Mouse (Mus musculus) megakaryocyte progenitor cell, adult 5-6 weeks (primary cell): ENCODE results near the gene Prrc2a. TPM values are rescaled to one million over a fixed set of nuclear protein-coding genes. Genes with fewer than 3 reads are reported as not detected.

ENCODE experiments used
- ATAC-seq: replicated peaks from 2 replicates; pipeline ENCODE4 v1.8.0; 2016; ENCODE audit warnings: mild to moderate bottlenecking, moderate TSS enrichment, inconsistent platforms; ENCODE audit not compliant: poor library complexity
- total RNA-seq, 2 experiments: library from RNA; stranded (forward) in 1 of 2; stranded (reverse) in 1 of 2; fragments of 157-497, 149-512 nt in 1 of 2; fragments of 200-1000 nt in 1 of 2; gene quantifications; 2 replicates each; pipeline versions ENCODE4 v1.2.3 to v1.2.4; 2015 to 2017

The Prrc2a gene
- 228 and 262 TPM in 2 replicates for total RNA-seq (2015)
- total RNA-seq (2017) = 59.6 and 63.9 TPM in 2 replicates

DNA sequence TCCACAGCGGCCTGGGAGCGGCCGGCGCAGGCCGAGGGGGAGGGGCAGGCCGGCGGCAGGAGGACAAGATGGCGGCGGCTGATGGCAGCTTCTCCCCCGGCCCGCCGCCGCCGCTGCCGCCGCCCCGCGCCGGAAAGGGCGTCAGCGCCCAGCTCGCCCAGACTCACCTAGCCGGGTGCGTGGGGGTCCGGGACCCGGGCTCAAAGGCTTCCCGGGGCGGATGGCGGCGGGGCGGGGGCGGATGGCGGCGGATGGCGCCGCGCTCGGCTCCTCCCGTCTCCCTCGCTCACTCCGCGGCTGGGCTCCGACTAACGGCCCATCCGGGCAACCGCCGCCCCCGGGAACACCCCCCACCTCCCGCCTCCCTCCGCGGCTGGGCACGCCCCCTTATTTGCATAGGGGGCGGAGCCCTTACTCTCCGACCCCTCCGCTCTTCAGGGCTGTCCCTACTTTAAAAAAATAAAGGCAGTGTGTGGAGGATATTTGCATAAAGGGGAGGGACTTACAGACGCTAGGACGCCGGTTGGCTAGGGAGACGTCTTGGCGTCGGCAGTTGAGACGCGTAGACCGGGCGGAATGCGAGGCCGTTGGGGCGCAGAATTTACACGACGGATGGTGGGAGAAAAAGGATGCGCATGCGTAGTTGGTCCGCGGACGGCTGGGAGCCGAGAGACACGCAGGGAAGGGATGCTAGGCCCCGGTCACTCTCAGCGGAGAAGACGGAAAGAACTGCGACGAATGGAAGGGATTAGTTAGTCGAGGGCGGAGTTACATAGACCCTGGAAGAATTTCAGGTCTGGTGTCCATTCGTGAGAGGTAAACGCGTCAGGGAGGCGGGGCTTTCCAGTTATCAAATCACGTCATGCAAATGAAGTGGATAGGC lies at the start of gene Prrc2a:
Gene Prrc2a, minus strand, starts transcription at position 330 of the 883 bp plus-strand sequence.
- peak; percentile 85 for ATAC-seq

- ATAC-seq = no peak
Observed at GRCm38 (mm10) chr17:35213071-35213470, 48.4 kb upstream of the Prrc2a start.

GRCm38 (mm10) chr17:35210593-35210992 lies 45.9 kb upstream of the Prrc2a start:
- no peak for ATAC-seq

DNA sequence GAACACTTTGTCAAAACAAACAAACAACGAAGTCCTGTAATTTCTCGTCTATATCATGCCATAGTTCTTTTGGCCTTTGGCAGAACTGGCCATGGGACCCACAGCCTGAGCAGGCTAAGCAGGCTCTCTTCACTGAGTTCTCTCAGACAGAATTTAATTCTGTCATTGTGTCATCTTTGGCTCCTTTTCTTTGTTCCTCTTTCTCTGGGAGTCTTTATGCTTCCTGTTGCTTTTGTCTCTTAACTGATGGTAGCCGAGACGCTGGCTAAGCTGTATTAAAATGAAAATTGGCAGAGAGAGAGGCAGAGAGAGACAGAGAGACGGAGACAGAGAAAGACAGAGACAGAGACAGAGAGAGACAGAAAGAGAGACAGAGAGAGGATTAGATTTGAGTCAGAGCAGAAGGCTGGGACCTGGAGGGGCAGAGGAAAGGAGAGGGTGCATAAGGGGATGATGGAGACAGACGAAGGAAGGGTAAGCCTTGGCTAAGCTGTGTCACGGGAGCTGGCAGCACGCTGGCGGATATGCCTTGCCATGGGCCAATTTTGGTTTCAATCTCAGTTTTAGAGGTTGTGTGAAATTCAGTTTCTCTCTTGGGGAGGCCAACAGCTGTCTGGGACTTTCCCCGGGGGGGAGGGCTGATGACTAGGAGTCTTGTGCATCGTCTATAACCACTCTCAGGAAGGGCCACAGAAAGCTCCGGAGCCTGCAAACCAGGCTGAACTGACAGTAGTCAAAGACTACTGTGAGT lies 45.3 kb upstream of the Prrc2a start:
- peak; percentile 65 for ATAC-seq

GRCm38 (mm10) chr17:35205380-35205769 lies 40.7 kb upstream of the Prrc2a start:
- ATAC-seq = no peak

- no peak for ATAC-seq
Observed at GRCm38 (mm10) chr17:35204494-35205379, 40.0 kb upstream of the Prrc2a start, which contains the start of gene Lta. Gene Lta, minus strand, starts transcription at chr17:35205351.

GRCm38 (mm10) chr17:35202442-35202841 lies 37.7 kb upstream of the Prrc2a start:
- ATAC-seq = no peak

DNA sequence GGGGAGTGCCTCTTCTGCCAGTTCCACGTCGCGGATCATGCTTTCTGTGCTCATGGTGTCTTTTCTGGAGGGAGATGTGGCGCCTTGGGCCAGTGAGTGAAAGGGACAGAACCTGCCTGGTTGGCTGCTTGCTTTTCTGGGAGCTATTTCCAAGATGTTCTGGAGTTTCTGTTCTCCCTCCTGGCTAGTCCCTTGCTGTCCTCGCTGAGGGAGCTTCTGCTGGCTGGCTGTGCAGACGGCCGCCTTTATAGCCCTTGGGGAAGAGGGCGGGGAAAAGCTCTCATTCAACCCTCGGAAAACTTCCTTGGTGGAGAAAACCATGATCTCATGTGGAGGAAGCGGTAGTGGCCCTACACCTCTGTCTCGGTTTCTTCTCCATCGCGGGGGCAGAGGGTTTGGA lies 37.1 kb upstream of the Prrc2a start, which contains the start of gene Tnf:
Gene Tnf, minus strand, starts transcription at position 221 of the 400 bp plus-strand sequence.
- peak; percentile 56 for ATAC-seq

GRCm38 (mm10) chr17:35201128-35201527 lies 36.4 kb upstream of the Prrc2a start:
- no peak for ATAC-seq

- ATAC-seq = peak; percentile 83
Observed at GRCm38 (mm10) chr17:35200398-35200797, 35.7 kb upstream of the Prrc2a start.

- ATAC-seq = no peak
Observed at GRCm38 (mm10) chr17:35198946-35199345, 34.2 kb upstream of the Prrc2a start.

DNA sequence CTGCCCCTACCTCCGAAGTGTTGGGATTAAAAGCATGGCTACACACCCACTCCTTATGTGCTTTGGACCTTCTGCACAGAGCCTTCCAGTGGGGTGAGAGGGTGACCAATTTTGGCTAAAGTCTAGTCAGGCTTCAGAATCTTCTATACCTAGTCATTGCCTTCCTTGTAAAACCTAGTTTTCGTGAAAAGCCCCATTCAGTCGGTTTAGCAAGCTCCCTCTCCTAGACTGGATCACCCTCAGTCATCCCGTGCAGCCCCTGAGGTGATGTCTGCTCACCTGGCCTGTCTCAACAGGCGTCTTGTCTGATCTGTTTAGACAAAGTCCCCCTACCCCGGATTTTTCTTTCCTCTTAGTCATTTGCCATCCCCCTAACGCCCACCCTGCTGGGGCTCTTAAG lies 33.3 kb upstream of the Prrc2a start:
- no peak for ATAC-seq

GRCm38 (mm10) chr17:35197126-35197525 lies 32.4 kb upstream of the Prrc2a start:
- ATAC-seq = no peak

- ATAC-seq = no peak
Observed at GRCm38 (mm10) chr17:35196321-35196641, 31.6 kb upstream of the Prrc2a start.

GRCm38 (mm10) chr17:35195631-35196320 lies 31.1 kb upstream of the Prrc2a start:
- peak; percentile 79 for ATAC-seq

- ATAC-seq = no peak
Observed at GRCm38 (mm10) chr17:35194844-35195630, 30.3 kb upstream of the Prrc2a start.

DNA sequence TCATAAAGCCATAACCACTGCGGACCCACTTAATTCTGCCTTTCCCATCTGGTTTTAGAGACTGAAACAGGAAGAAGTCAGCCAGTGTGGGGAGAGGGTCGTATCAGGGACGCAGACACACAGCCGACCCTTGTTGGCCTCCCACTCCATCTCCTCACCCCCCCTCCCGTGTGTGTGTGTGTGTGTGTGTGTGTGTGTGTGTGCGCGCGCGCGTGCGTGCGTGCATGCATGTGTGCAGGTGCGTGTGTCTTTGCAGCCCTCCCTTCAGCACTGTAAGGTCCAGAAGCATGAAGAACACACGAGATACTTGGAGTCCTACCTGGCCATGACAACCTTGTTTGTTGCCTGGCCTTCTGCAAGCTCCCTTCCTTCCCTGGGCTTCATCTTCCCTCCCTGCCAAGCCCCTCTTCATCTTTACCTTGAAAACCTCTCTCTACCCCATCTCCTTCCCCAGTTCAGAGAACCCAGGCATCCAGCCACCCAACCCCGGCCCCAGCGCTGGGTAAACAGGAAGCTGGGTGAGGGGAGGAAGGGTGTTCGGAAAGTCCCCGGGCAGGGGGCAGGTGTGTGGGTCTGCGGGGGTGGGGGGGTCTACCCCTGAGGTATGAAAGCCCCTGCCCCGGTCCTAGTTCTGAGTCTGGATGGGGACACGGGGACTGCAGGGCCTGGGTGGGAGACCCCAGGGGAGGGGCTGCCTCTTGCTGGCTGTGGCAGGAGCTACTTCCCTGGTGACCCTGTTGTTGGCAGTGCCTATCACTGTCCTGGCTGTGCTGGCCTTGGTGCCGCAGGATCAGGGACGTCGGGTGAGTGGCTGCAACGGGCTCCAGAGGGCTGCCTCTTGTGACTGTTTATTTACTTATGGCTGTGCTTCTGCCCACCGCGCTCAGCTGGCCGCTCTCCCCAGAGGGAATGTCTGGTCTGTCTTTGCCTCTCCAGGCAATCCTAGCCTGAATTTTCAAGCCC lies 29.5 kb upstream of the Prrc2a start, which contains the start of gene Ltb:
Gene Ltb, plus strand, starts transcription at position 559 of the 963 bp plus-strand sequence.
- ATAC-seq = no peak

GRCm38 (mm10) chr17:35192924-35193323 lies 28.2 kb upstream of the Prrc2a start:
- peak; percentile 47 for ATAC-seq
